Mouse (Mus musculus) NIH3T3 (cell line): ENCODE results near the gene Ppfia3.
"Not testable (repeated sequence)": the region's sequence is repeated elsewhere in the genome, so short reads cannot be mapped to it uniquely, and the experiment has no call there.

ENCODE experiments used
- DNase-seq: peaks from one replicate; pipeline ENCODE4 v3.0.0-alpha.2; 2012; ENCODE audit warnings: low read depth

Ppfia3 gene

GRCm38 (mm10) chr7:45366652-45367019 lies at the start of gene Ppfia3:
Gene Ppfia3, minus strand, starts transcription at chr7:45367019.
- no peak for DNase-seq

GRCm38 (mm10) chr7:45415636-45416035 lies 48.8 kb upstream of the Ppfia3 start:
- DNase-seq: no peak

- DNase-seq: no peak
Measured at GRCm38 (mm10) chr7:45414740-45415224, 48.0 kb upstream of the Ppfia3 start.

GRCm38 (mm10) chr7:45413864-45414739 lies 47.3 kb upstream of the Ppfia3 start:
- no peak for DNase-seq

- DNase-seq: peak; percentile 46
Measured at GRCm38 (mm10) chr7:45413113-45413863, 46.5 kb upstream of the Ppfia3 start, which contains the start of gene Ntf5. Gene Ntf5, plus strand, starts transcription at chr7:45413695.

- no peak for DNase-seq
Measured at GRCm38 (mm10) chr7:45412421-45412820, 45.6 kb upstream of the Ppfia3 start.

GRCm38 (mm10) chr7:45409497-45410163 lies 42.8 kb upstream of the Ppfia3 start:
- no peak for DNase-seq

- DNase-seq: no peak
Measured at GRCm38 (mm10) chr7:45408949-45409348, 42.1 kb upstream of the Ppfia3 start.

- DNase-seq: no peak
Measured at GRCm38 (mm10) chr7:45408351-45408750, 41.5 kb upstream of the Ppfia3 start.

GRCm38 (mm10) chr7:45407836-45408235 lies 41.0 kb upstream of the Ppfia3 start:
- DNase-seq: no peak

- no peak for DNase-seq
Measured at GRCm38 (mm10) chr7:45406157-45407156, 39.6 kb upstream of the Ppfia3 start.

- peak; percentile 77 for DNase-seq
Measured at GRCm38 (mm10) chr7:45405091-45406075, 38.6 kb upstream of the Ppfia3 start, which contains the start of gene Kcna7. Gene Kcna7, plus strand, starts transcription at chr7:45405653.

- DNase-seq: peak; percentile 77
Measured at GRCm38 (mm10) chr7:45403532-45404261, 36.9 kb upstream of the Ppfia3 start.

GRCm38 (mm10) chr7:45401521-45402085 lies 34.8 kb upstream of the Ppfia3 start:
- DNase-seq: no peak

- DNase-seq: peak; percentile 52
Measured at GRCm38 (mm10) chr7:45396787-45397186, 30.0 kb upstream of the Ppfia3 start.

GRCm38 (mm10) chr7:45396337-45396775 lies 29.5 kb upstream of the Ppfia3 start:
- not testable (repeated sequence) for DNase-seq

GRCm38 (mm10) chr7:45395578-45396336 lies 28.9 kb upstream of the Ppfia3 start, which contains the start of gene Snrnp70:
Gene Snrnp70, minus strand, starts transcription at chr7:45395742.
- DNase-seq: peak; percentile 100

GRCm38 (mm10) chr7:45395129-45395541 lies 28.3 kb upstream of the Ppfia3 start:
- peak; percentile 82 for DNase-seq
